Mouse (Mus musculus) mesoderm, embryonic 11.5 days (tissue): ENCODE data around the gene Rtn4r.

Source experiments
- DNase-seq: peaks from one replicate; pipeline ENCODE4 v3.0.0-alpha.2; 2012; ENCODE audit warnings: low read depth, low spot score

Gene Rtn4r

DNA sequence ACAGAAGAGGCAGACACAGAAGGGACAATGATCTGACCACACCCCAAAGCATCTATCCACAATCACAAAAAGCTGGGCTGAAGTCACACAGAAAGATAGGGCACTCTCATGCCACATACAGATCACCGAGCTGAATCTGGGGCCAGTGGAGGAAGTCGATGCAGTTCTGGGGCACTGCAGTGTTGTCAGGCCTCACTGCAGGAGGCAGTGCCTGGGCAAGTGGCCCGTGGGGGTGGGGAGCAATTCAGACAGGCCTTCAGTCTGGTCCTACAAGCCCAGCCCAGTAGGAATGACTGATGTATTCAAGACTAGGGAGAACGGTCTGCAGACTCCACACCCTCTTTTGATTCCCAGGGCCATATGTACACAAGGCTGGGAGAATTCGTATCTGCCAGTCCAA is 2.8 kb upstream of the Rtn4r start:
- DNase-seq: no peak

DNA sequence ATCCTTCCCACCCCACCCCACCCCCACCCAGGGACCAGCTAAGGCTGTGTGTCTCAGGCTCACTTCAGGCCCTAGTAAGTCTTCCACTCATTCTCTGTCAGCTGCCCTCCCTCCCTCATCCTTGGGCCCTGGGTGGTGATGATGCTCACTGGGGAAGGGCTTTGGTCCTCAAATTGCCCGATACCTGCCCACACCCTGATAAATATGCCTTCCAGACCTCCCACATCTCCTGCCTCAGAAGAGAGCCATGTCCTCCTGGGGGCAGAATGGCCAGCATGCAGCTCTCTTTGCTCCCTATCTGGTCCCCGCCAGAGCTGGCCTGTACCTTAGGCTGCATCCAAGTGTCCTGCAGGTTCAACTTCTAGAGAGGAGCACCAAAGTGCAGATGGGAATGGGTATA is 2.3 kb upstream of the Rtn4r start:
- no peak for DNase-seq

DNA sequence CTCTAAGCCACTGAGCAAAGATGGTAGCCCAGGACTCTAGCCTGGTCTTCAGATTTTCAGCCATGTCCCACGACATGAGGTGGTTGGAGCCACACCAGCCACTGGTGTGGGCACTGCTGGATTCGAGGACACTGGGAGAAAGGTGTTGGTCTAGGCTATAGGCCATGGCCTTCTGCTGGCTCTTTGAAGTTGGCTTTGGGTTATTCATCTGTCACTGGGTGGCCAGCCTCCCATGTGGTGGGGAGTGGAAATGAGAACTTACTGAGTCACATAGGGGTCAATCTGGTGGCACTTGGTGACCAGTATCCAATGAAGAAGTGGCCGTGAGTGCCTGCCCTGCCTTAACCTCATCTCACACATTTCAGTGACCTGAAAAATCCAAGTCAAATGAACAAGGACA is 1.2 kb upstream of the Rtn4r start:
- DNase-seq: no peak

DNA sequence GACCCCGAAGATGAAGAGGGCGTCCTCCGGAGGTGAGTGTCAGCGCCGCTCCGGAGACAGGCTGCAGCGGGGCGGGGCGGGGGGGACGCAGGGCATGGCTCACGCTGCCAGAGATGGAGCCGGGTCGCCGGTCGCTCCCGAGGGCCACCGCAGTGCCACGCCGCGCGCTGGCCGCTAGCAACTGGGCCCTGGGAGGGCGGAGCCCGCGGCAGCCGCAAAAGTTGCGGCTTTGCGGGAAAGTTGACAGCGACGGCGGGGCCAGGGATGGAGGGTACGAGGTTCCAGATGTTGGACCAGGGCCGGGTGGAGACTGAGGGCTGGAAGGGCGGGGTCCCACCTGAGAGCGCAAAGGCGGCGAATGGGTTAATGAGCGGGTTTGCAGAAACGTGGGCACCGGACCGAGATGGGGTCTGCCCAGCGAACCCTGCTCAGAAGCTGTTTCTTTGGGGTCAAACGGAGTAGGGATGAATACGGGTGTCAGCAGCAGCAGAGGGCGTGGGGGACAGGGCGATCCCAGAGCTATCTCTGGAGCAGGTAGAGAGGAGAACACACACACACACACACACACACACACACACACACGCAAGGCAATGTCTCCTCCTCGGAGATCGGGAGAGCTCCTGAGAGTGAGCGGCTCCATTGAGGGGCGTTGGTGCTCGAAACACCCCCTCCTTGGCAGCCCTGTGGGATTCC is 575 bp downstream of the Rtn4r start:
- peak; percentile 21 for DNase-seq

DNA sequence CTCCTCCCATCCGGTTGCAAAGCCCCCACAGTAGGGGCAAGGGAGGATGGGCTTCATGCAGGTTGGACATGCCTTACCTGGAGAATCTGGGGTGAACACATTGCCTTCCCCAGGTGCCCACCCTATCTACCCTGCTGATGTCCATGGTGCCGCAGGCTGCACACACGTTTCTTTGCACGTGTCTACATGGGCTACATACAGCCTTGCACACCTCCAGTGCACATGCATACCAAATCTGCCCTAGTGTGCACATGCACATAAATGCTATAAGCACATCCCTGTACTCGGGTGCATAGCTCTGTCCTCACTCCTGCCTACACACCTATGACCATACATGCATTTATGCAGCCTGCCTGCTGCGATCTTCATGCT is 1.1 kb downstream of the Rtn4r start:
- no peak for DNase-seq

DNA sequence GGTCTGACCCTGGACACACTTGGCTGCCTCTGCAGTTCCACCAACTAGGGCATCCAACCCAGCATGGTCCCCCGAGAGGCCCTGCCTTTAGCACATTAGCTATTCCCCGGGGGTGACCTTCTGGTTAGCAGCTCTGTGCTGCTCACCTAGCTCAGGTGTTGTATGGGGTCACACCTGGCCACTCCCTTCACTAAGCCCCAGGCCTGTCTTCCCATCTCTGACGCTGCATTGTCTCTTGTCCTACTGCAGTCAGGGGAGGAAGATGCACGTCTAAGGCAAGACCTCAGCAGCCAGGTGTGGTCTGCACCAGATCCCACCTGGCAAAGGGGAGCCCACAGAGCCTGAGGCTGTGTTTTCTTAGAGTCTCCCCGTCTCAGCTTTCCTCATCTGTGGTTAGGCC is 2.0 kb downstream of the Rtn4r start:
- DNase-seq: no peak

DNA sequence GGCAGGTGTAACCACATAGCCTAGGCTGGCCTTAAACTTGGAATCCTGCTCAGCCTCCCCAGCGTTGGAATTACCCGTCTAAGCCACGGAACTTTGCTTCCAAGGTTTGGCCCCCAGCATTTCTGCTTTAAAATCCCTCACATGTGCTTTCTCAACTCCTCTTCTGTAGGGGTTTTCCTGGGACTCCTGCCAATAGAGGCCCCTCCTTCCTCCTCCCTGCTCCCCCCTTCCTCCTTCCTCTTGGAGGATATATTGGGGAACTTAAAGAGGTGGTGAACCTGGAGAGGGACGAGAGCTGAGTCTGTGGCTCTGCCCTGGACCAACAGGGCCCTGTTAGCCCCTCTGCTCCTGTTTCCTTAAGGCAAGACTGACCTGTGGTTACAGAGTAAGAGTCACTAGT is 2.8 kb downstream of the Rtn4r start:
- DNase-seq: no peak

GRCm38 (mm10) chr16:18130705-18131104 is 3.3 kb downstream of the Rtn4r start:
- no peak for DNase-seq

GRCm38 (mm10) chr16:18131245-18131939 is 4.0 kb downstream of the Rtn4r start:
- no peak for DNase-seq

DNA sequence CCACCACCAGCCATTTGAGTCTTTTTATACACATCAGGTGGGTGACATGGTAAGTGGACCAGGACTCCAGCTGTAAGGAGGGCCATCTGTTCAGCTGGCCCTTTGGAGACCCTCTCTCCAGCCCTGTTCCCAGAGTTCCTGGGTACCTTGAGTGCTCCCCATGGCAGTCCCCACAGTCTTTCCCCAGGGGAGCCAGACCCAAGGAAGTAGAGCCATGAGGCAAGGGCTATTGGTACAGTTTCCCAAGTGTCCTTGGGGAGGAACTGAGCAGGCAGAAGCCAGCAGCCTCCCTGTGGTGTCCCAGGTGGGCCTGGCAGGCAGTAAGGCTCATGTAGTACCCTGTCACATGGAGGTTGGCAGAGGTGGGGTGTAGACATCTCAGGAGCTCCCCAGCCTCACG is 4.6 kb downstream of the Rtn4r start:
- no peak for DNase-seq

GRCm38 (mm10) chr16:18132575-18132974 is 5.1 kb downstream of the Rtn4r start:
- DNase-seq: no peak

DNA sequence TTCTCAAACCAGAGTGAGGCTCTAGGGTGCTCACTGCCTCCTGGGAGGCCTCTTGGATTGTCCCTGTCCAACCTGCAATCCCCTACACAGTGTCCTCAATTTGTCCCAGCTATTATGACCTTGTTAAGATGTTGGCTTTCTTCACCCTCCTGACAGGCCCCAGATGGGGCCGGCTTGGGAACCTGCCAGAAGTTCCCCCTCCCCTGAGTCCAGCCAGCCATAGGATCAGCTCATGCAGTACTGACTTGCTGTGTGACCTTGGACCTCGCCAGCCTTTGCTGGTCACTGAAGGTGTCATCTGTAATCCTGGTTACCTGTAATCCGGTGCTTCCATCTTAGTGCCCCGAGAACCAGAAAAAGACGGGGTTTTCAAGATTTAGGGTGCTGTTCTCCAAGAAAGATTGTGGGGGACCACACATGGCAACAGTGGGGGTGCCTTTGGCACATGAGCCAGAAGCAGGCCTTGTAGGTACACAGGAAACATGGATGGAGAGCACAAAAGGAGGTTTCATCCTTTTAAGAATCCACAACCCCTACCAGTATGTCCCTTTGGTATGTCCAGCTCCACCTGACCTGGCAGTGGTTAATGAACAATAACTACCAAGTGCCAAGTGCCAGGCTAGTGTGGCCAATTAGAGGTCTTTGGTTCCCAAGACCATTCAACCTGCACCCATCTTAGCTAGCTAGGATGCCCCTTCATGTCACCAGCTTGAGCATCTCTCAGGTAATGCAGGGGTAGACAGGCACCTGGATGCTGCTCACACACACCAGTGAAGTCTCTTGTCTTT is 5.9 kb downstream of the Rtn4r start:
- no peak for DNase-seq

- DNase-seq: no peak
Observed at GRCm38 (mm10) chr16:18135196-18135595, 7.8 kb downstream of the Rtn4r start.

GRCm38 (mm10) chr16:18136015-18136414 is 8.6 kb downstream of the Rtn4r start:
- no peak for DNase-seq

- DNase-seq: no peak
Observed at GRCm38 (mm10) chr16:18144201-18144600, 16.8 kb downstream of the Rtn4r start.

- DNase-seq: no peak
Observed at GRCm38 (mm10) chr16:18145341-18145867, 18.0 kb downstream of the Rtn4r start.

DNA sequence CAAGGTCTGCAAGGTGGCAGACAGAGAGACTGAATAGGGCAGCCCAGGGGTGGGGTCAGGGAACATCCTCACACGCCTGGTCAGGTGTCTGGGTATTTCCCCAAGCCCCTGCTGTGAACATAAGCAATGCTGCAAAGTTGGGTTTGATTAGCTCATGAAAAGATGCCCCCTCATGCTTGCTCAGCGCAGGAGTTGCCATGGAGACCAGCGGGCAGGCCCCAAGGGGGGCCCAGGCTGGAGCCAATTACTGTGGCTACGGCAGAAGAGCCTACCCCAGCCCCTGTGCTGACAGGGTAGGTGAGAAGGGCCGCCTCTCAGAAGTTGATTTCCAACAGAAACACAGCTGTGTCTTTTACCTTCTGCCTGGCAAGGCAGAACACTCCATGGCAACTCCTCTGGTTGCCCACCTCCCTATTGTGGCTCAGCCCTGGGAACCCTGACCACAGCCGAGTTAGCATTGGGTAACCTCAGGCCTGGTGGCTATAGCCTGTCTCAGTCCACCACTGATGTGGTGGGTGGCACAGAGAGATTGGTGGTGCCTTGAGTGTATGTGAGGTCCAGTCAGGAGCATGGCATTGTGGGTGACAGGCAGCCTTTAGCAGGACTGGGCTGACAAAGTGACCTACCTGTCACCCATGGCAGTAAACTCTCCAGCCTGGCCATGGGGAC is 20.9 kb downstream of the Rtn4r start:
- DNase-seq: peak; percentile 65

GRCm38 (mm10) chr16:18149205-18149604 is 21.8 kb downstream of the Rtn4r start:
- DNase-seq: no peak

GRCm38 (mm10) chr16:18152189-18152588 is 24.7 kb downstream of the Rtn4r start:
- DNase-seq: no peak

DNA sequence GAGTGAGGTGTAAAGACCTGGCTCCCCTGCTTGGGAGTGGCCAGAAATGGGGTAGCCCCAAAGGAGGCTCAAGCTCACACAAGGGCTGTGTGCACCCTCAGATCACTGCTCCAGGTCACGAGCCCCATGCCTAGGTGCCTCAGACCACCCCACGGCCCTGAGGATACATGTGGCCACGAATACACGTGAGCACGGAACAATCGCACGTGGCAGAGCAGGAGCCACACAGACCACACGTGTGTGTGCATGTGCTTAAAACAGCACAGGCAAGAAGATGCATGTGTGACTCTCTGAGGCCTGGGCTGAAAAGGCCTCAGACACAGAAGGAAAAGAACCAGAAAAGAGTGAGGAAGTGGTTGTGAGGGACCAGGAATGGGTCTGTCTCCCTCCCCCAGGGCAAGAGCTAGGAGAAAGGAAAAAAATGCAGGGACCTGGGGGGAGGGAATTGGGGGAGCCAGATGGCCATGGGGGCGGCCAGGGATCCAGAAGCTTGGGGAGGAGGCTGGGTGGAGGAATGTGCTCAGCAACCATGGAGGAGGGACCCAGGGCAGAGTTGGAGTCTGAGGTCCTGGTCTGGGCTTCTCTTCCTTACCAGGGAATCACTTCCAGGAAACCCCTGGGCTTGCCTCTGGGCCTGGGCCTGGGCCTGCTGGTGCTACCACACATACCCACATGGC is 25.5 kb downstream of the Rtn4r start:
- DNase-seq: no peak

- no peak for DNase-seq
Observed at GRCm38 (mm10) chr16:18154521-18155171, 27.2 kb downstream of the Rtn4r start.
